In genomic region chr16:13196626-13197025, GRCm38 (mm10) we compare ENCODE assay signal across 13 mouse cellular contexts. TPM values are rescaled to one million over a fixed set of nuclear protein-coding genes. Genes with fewer than 3 reads are reported as not detected.
DNase-seq lines count a peak whose midpoint lies in the region; ATAC-seq and TF ChIP-seq lines count a peak whose summit lies in the region.
"Had no signal": no experiment of that assay in that cellular context is flagged by ENCODE, and none has a peak within 500 bp of the region (broad histone marks: within the 10 kb centered on the region; RNA-seq: fewer than 3 reads in every experiment).

No protein-coding gene starts in this region.

- no peak for TF ChIP-seq EP300 in heart, adult 2 months (IDR thresholded peaks at IDR 0.05; ENCODE audit: insufficient read depth, low read depth, low read length)

- intact Hi-C loops in heart, adult 2 months (cut with DNase I): no loop called here

- WGBS in heart, adult 2 months: 48% methylated on average over 5 of the region's 5 CpGs
- 38% methylated on average over 5 of the region's 5 CpGs for WGBS in midbrain, embryonic 14.5 days
- WGBS in midbrain, embryonic 10.5 days: 69% methylated on average over 5 of the region's 5 CpGs

- H3K4me3 ChIP-seq in heart, adult 2 months: no peak overlapping the region
- no peak overlapping the region for H3K4me3 ChIP-seq in midbrain, embryonic 14.5 days (replicated peaks; ENCODE audit: low read depth, low read length)
- H3K4me3 ChIP-seq in midbrain, embryonic 10.5 days: no peak overlapping the region
- H3K4me3 ChIP-seq: erythroblast, embryonic 14.5 days had no signal

- DNase-seq in heart, adult 2 months: no peak
- DNase-seq in heart, adult 18-20 months: no peak
- DNase-seq in midbrain, embryonic 14.5 days: no peak
- no peak for DNase-seq in midbrain, embryonic 10.5 days (ENCODE audit: low spot score)
- DNase-seq in layer of hippocampus, adult 9-11 months: peak; percentile 46
- peak; percentile 91 for DNase-seq in telencephalon, adult 2 months (ENCODE audit: low read depth, low spot score)
- DNase-seq in retina, postnatal 1 day: no peak
- no peak for DNase-seq in cerebellum, postnatal 25 days
- DNase-seq: B cell, adult 2 months; cerebellum, adult 9-11 months; kidney, adult 2 months; thymus, postnatal 25 days had no signal

- no peak overlapping the region for H3K4me2 ChIP-seq in midbrain, embryonic 14.5 days (ENCODE audit: low read length)

- no peak overlapping the region for H3K9ac ChIP-seq in heart, adult 2 months (ENCODE audit: low read depth, low read length)
- H3K9ac ChIP-seq in midbrain, embryonic 14.5 days (replicated peaks; ENCODE audit: low read length): no peak overlapping the region

- TF ChIP-seq POLR2A in heart, adult 2 months (IDR thresholded peaks at IDR 0.05; ENCODE audit: insufficient read depth, low read depth, low read length): no peak

- H3K27ac ChIP-seq in heart, adult 2 months: peak overlapping the region; percentile 41
- H3K27ac ChIP-seq in midbrain, embryonic 14.5 days (replicated peaks; ENCODE audit: low read depth, low read length): peak overlapping the region; percentile 33; the same call in 1 of the 2 replicates
- no peak overlapping the region for H3K27ac ChIP-seq in midbrain, embryonic 10.5 days (replicated peaks)

- no peak for TF ChIP-seq CTCF in heart, adult 2 months (IDR thresholded peaks at IDR 0.05)

- peaks cover 6% of the 10 kb centered on the region for H3K36me3 ChIP-seq in heart, adult 2 months (ENCODE audit: control insufficient read depth, insufficient read depth, low read length)
- H3K36me3 ChIP-seq in midbrain, embryonic 14.5 days (ENCODE audit: control insufficient read depth, insufficient read depth, low read length): no peaks in the 10 kb centered on the region
- no peaks in the 10 kb centered on the region for H3K36me3 ChIP-seq in midbrain, embryonic 10.5 days

- ATAC-seq in midbrain, embryonic 14.5 days (ENCODE audit: low FRiP score, low TSS enrichment): no peak

- H3K79me2 ChIP-seq in heart, adult 2 months (replicated peaks; ENCODE audit: control insufficient read depth, insufficient read depth, low read length): no peaks in the 10 kb centered on the region

- H3K4me1 ChIP-seq in heart, adult 2 months (ENCODE audit: control insufficient read depth, insufficient read depth, low read length): peaks cover 22% of the 10 kb centered on the region
- peaks cover 11% of the 10 kb centered on the region for H3K4me1 ChIP-seq in midbrain, embryonic 14.5 days (ENCODE audit: control insufficient read depth, insufficient read depth, low read length)
- peaks cover 26% of the 10 kb centered on the region for H3K4me1 ChIP-seq in midbrain, embryonic 10.5 days

- H3K27me3 ChIP-seq in heart, adult 2 months (ENCODE audit: control insufficient read depth, insufficient read depth, low read length): no peaks in the 10 kb centered on the region
- no peaks in the 10 kb centered on the region for H3K27me3 ChIP-seq in midbrain, embryonic 14.5 days (ENCODE audit: control insufficient read depth, insufficient read depth, low read length)
- H3K27me3 ChIP-seq in midbrain, embryonic 10.5 days (ENCODE audit: low read depth, poor library complexity, severe bottlenecking): no peaks in the 10 kb centered on the region

- no peaks in the 10 kb centered on the region for H3K9me3 ChIP-seq in midbrain, embryonic 14.5 days (ENCODE audit: control insufficient read depth, low read length)
- no peaks in the 10 kb centered on the region for H3K9me3 ChIP-seq in midbrain, embryonic 10.5 days (replicated peaks)

RNA-seq across cellular contexts. Expression of gene Mrtfb, which starts 59.7 kb away (rescaled TPM):
- total RNA-seq in heart, adult 2 months (2021): 10 to 100 TPM; 24.9 to 27.1 TPM
- 8.3 and 10.3 TPM in 2 replicates for polyA plus RNA-seq in heart, adult 2 months (2012; rRNA removed)
- total RNA-seq in heart, adult 18-20 months (2021): 10 to 100 TPM; 17.8 to 23.0 TPM
- polyA plus RNA-seq in midbrain, embryonic 14.5 days (2014; fragmentation: Nextera tagmentation; extraction: Ambion mirVana): 13.0 and 14.9 TPM in 2 replicates
- 14.9 and 17.2 TPM in 2 replicates for polyA plus RNA-seq in midbrain, embryonic 10.5 days (2016; fragmentation: Nextera tagmentation; extraction: Ambion mirVana)

Comparison
In these comparisons a context has a peak if more than half of its experiments do, and no peak if none do; other contexts are left out.
1. DNase-seq: peak in layer of hippocampus, adult 9-11 months (single experiment) and telencephalon, adult 2 months (single experiment); none in heart, adult 2 months (0 of 2), heart, adult 18-20 months (0 of 2), midbrain, embryonic 14.5 days (single experiment), midbrain, embryonic 10.5 days (single experiment), retina, postnatal 1 day (single experiment) and cerebellum, postnatal 25 days (0 of 2).